In genomic region chr17:33493065-33493464, GRCm38 (mm10) we compare ENCODE assay signal across 8 mouse cellular contexts. TPM values are rescaled to one million over a fixed set of nuclear protein-coding genes. Genes with fewer than 3 reads are reported as not detected.
DNase-seq lines count a peak whose midpoint lies in the region; ATAC-seq and TF ChIP-seq lines count a peak whose summit lies in the region.

No protein-coding gene starts in this region.

- no peak for ATAC-seq in limb, embryonic 11.5 days (ENCODE audit: insufficient number of reproducible peaks, low FRiP score, low TSS enrichment, low read depth)

- TF ChIP-seq CTCF in cerebellum, adult 2 months (IDR thresholded peaks at IDR 0.05; ENCODE audit: borderline replicate concordance, insufficient read depth, low read depth, low read length) = peak; percentile 51; the same call in 1 of the 2 replicates

- peaks cover 4% of the 10 kb centered on the region; the same call in 1 of the 2 replicates for H3K4me1 ChIP-seq in cerebellum, adult 2 months (ENCODE audit: control insufficient read depth, insufficient read depth, low read length)
- H3K4me1 ChIP-seq in limb, embryonic 11.5 days (ENCODE audit: control insufficient read depth, insufficient read depth, low read length) = no peaks in the 10 kb centered on the region

- no peak for TF ChIP-seq POLR2A in cerebellum, adult 2 months (IDR thresholded peaks at IDR 0.05; ENCODE audit: borderline replicate concordance, insufficient read depth, low read length)

- no peak overlapping the region for H3K9ac ChIP-seq in limb, embryonic 11.5 days (ENCODE audit: low read length)

- WGBS in cerebellum, adult 2 months = 80% methylated on average over 6 of the region's 6 CpGs
- 66% methylated on average over 6 of the region's 6 CpGs for WGBS in limb, embryonic 11.5 days

- DNase-seq in cerebellum, adult 2 months = no peak
- DNase-seq in cerebellum, postnatal 36 days = no peak
- peak; percentile 34 for DNase-seq in left cerebral cortex, postnatal 4 days
- DNase-seq in left cerebral cortex, postnatal 25 days (ENCODE audit: low spot score in 2 of 2) = no peak
- peak; percentile 71 for DNase-seq in embryo, embryonic 10.5 days (ENCODE audit: low spot score)
- peak; percentile 28 for DNase-seq in limb, embryonic 11.5 days (ENCODE audit: low spot score)
- peak; percentile 20 to 62 for DNase-seq in spleen, postnatal 10 days (ENCODE audit: low spot score in 2 of 2)
- no peak for DNase-seq in cerebellum, adult 11-12 months

- no peaks in the 10 kb centered on the region for H3K36me3 ChIP-seq in limb, embryonic 11.5 days (ENCODE audit: control insufficient read depth, insufficient read depth, low read length)

- H3K4me3 ChIP-seq in cerebellum, adult 2 months (replicated peaks; ENCODE audit: insufficient read depth, low read depth, low read length) = no peak overlapping the region
- no peak overlapping the region for H3K4me3 ChIP-seq in limb, embryonic 11.5 days (ENCODE audit: low read depth, low read length)

- intact Hi-C loops in left cerebral cortex, postnatal 4 days (cut with DNase I) = no loop called here
- intact Hi-C loops in left cerebral cortex, postnatal 25 days (cut with DNase I) = no loop called here

- no peak overlapping the region for H3K4me2 ChIP-seq in limb, embryonic 11.5 days (ENCODE audit: low read depth, severe bottlenecking)

- H3K27me3 ChIP-seq in cerebellum, adult 2 months (ENCODE audit: control insufficient read depth, insufficient read depth, low read length) = no peaks in the 10 kb centered on the region
- H3K27me3 ChIP-seq in limb, embryonic 11.5 days (ENCODE audit: control insufficient read depth, insufficient read depth, low read length) = no peaks in the 10 kb centered on the region

- H3K27ac ChIP-seq in cerebellum, adult 2 months (ENCODE audit: insufficient read depth, low read length) = no peak overlapping the region
- H3K27ac ChIP-seq in limb, embryonic 11.5 days (replicated peaks; ENCODE audit: low read depth, low read length) = no peak overlapping the region

- 0 out of 2 replicates have a peak, but pooled peaks cover 2% of the 10 kb centered on the region for H3K9me3 ChIP-seq in limb, embryonic 11.5 days (ENCODE audit: control insufficient read depth, low read length)

RNA-seq across cellular contexts. Expression of gene Adamts10, which starts 30.9 kb away (rescaled TPM):
- polyA plus RNA-seq in cerebellum, adult 2 months (2012; rRNA removed) = 205 and 251 TPM in 2 replicates
- total RNA-seq in left cerebral cortex, postnatal 4 days (2021) = 10 to 100 TPM; 63.9 to 64.7 TPM
- 10 to 100 TPM; 30.4 to 32.0 TPM for total RNA-seq in left cerebral cortex, postnatal 25 days (2021)
- 72.1 and 78.7 TPM in 2 replicates for polyA plus RNA-seq in limb, embryonic 11.5 days (2014; fragmentation: Nextera tagmentation; extraction: Ambion mirVana)

Comparison
In these comparisons a context has a peak if more than half of its experiments do, and no peak if none do; other contexts are left out.
1. DNase-seq: peak in left cerebral cortex, postnatal 4 days (single experiment), embryo, embryonic 10.5 days (single experiment), limb, embryonic 11.5 days (single experiment) and spleen, postnatal 10 days (2 of 2); none in cerebellum, adult 2 months (0 of 2), cerebellum, postnatal 36 days (0 of 2), left cerebral cortex, postnatal 25 days (0 of 2) and cerebellum, adult 11-12 months (single experiment).